Mouse (Mus musculus): ENCODE results near the gene Elf4. TPM values are rescaled to one million over a fixed set of nuclear protein-coding genes. Genes with fewer than 3 reads are reported as not detected.

Elf4 gene
- polyA plus RNA-seq, 1 experiment = 7.0 TPM

- Histone ChIP-seq H3K79me2 (ENCODE audit: control insufficient read depth, insufficient read depth) (no peaks in the 10 kb centered on the region), H3K36me3 (ENCODE audit: control insufficient read depth, insufficient read depth) (no peaks in the 10 kb centered on the region), H3K27me3 (ENCODE audit: control insufficient read depth, insufficient read depth, insufficient read length) (no peaks in the 10 kb centered on the region), H3K4me2 (ENCODE audit: low read depth) (no peak overlapping the region), H3ac (ENCODE audit: control insufficient read depth, insufficient read length) (no peak overlapping the region), H3K4me3 (no peak overlapping the region)
- TF ChIP-seq E2F4 (IDR thresholded peaks at IDR 0.05; ENCODE audit: insufficient read depth) = no peak
- TF ChIP-seq REST (IDR thresholded peaks at IDR 0.05; ENCODE audit: insufficient read depth, insufficient read length) = no peak
- TF ChIP-seq MYOD1 (IDR thresholded peaks at IDR 0.05; ENCODE audit: control insufficient read depth in 1 of 3, insufficient read length in 2 of 3, low read depth in 2 of 3) = no peak
- no peak for TF ChIP-seq CEBPB (IDR thresholded peaks at IDR 0.05; ENCODE audit: insufficient read depth, poor library complexity, severe bottlenecking)
- no peak for TF ChIP-seq MYOG (IDR thresholded peaks at IDR 0.05; ENCODE audit: control insufficient read depth in 1 of 3, insufficient read depth in 1 of 3, insufficient read length in 2 of 3, low read depth in 2 of 3)
- TF ChIP-seq TCF3 (IDR thresholded peaks at IDR 0.05; ENCODE audit: insufficient read length, low read depth) = no peak
- TF ChIP-seq POLR2A (IDR thresholded peaks at IDR 0.05; ENCODE audit: insufficient read length, low read depth) = no peak
- TF ChIP-seq TCF12 (IDR thresholded peaks at IDR 0.05; ENCODE audit: insufficient read depth, poor library complexity, severe bottlenecking) = no peak
These were observed 2.4 kb downstream of the Elf4 start for GRCm38 (mm10) chrX:48460496-48460895.

GRCm38 (mm10) chrX:48456956-48457355 lies 6.0 kb downstream of the Elf4 start:
- no peak overlapping the region for H3K4me2 ChIP-seq (ENCODE audit: low read depth)
- peaks cover 3% of the 10 kb centered on the region for H3K79me2 ChIP-seq (ENCODE audit: control insufficient read depth, insufficient read depth)
- H3K4me3 ChIP-seq = no peak overlapping the region
- H3K36me3 ChIP-seq (ENCODE audit: control insufficient read depth, insufficient read depth) = no peaks in the 10 kb centered on the region
- H3ac ChIP-seq (ENCODE audit: control insufficient read depth, insufficient read length) = no peak overlapping the region
- H3K27me3 ChIP-seq (ENCODE audit: control insufficient read depth, insufficient read depth, insufficient read length) = no peaks in the 10 kb centered on the region
- no peak for TF ChIP-seq MYOG (IDR thresholded peaks at IDR 0.05; ENCODE audit: control insufficient read depth in 1 of 3, insufficient read depth in 1 of 3, insufficient read length in 2 of 3, low read depth in 2 of 3)
- TF ChIP-seq USF1 (IDR thresholded peaks at IDR 0.05; ENCODE audit: low read depth) = no peak
- TF ChIP-seq POLR2AphosphoS2 (IDR thresholded peaks at IDR 0.05; ENCODE audit: insufficient read length, low read depth) = no peak
- TF ChIP-seq MYOD1 (IDR thresholded peaks at IDR 0.05; ENCODE audit: control insufficient read depth in 1 of 3, insufficient read length in 2 of 3, low read depth in 2 of 3) = no peak
- no peak for TF ChIP-seq TCF3 (IDR thresholded peaks at IDR 0.05; ENCODE audit: insufficient read length, low read depth)
- TF ChIP-seq REST (IDR thresholded peaks at IDR 0.05; ENCODE audit: insufficient read depth, insufficient read length) = no peak
- no peak for TF ChIP-seq POLR2A (IDR thresholded peaks at IDR 0.05; ENCODE audit: insufficient read length, low read depth)
- no peak for TF ChIP-seq MAX (IDR thresholded peaks at IDR 0.05; ENCODE audit: low read depth)
- no peak for TF ChIP-seq CEBPB (IDR thresholded peaks at IDR 0.05; ENCODE audit: insufficient read depth, poor library complexity, severe bottlenecking)
- TF ChIP-seq SRF (IDR thresholded peaks at IDR 0.05; ENCODE audit: control insufficient read depth, insufficient read length, low read depth) = no peak

- Histone ChIP-seq H3K27me3 (ENCODE audit: control insufficient read depth, insufficient read depth, insufficient read length) (no peaks in the 10 kb centered on the region), H3K4me3 (peak overlapping the region; percentile 41), H3K36me3 (ENCODE audit: control insufficient read depth, insufficient read depth) (no peaks in the 10 kb centered on the region), H3ac (ENCODE audit: control insufficient read depth, insufficient read length) (peak overlapping the region; percentile 21), H3K79me2 (ENCODE audit: control insufficient read depth, insufficient read depth) (peaks cover 22% of the 10 kb centered on the region), H3K4me2 (ENCODE audit: low read depth) (peak overlapping the region; percentile 60)
- TF ChIP-seq SRF (IDR thresholded peaks at IDR 0.05; ENCODE audit: control insufficient read depth, insufficient read length, low read depth) = no peak
- TF ChIP-seq MAX (IDR thresholded peaks at IDR 0.05; ENCODE audit: low read depth) = no peak
- TF ChIP-seq TCF3 (IDR thresholded peaks at IDR 0.05; ENCODE audit: insufficient read length, low read depth) = no peak
- TF ChIP-seq REST (IDR thresholded peaks at IDR 0.05; ENCODE audit: insufficient read depth, insufficient read length) = no peak
- no peak for TF ChIP-seq CEBPB (IDR thresholded peaks at IDR 0.05; ENCODE audit: insufficient read depth, poor library complexity, severe bottlenecking)
- TF ChIP-seq USF1 (IDR thresholded peaks at IDR 0.05; ENCODE audit: low read depth) = no peak
- TF ChIP-seq POLR2A (IDR thresholded peaks at IDR 0.05; ENCODE audit: insufficient read length, low read depth) = no peak
- no peak for TF ChIP-seq MYOD1 (IDR thresholded peaks at IDR 0.05; ENCODE audit: control insufficient read depth in 1 of 3, insufficient read length in 2 of 3, low read depth in 2 of 3)
- TF ChIP-seq POLR2AphosphoS2 (IDR thresholded peaks at IDR 0.05; ENCODE audit: insufficient read length, low read depth) = no peak
- TF ChIP-seq MYOG (IDR thresholded peaks at IDR 0.05; ENCODE audit: control insufficient read depth in 1 of 3, insufficient read depth in 1 of 3, insufficient read length in 2 of 3, low read depth in 2 of 3) = no peak
- TF ChIP-seq TCF12 (IDR thresholded peaks at IDR 0.05; ENCODE audit: insufficient read depth, poor library complexity, severe bottlenecking) = no peak
- no peak for TF ChIP-seq E2F4 (IDR thresholded peaks at IDR 0.05; ENCODE audit: insufficient read depth)
These were observed 7.9 kb downstream of the Elf4 start for GRCm38 (mm10) chrX:48455018-48455417.

GRCm38 (mm10) chrX:48454495-48454878 lies 8.4 kb downstream of the Elf4 start:
- Histone ChIP-seq H3K27me3 (ENCODE audit: control insufficient read depth, insufficient read depth, insufficient read length) (no peaks in the 10 kb centered on the region), H3K4me3 (peak overlapping the region; percentile 41), H3K4me2 (ENCODE audit: low read depth) (peak overlapping the region; percentile 60), H3K36me3 (ENCODE audit: control insufficient read depth, insufficient read depth) (no peaks in the 10 kb centered on the region), H3ac (ENCODE audit: control insufficient read depth, insufficient read length) (peak overlapping the region; percentile 21), H3K79me2 (ENCODE audit: control insufficient read depth, insufficient read depth) (peaks cover 24% of the 10 kb centered on the region)
- no peak for TF ChIP-seq MYOG (IDR thresholded peaks at IDR 0.05; ENCODE audit: control insufficient read depth in 1 of 3, insufficient read depth in 1 of 3, insufficient read length in 2 of 3, low read depth in 2 of 3)
- no peak for TF ChIP-seq TCF3 (IDR thresholded peaks at IDR 0.05; ENCODE audit: insufficient read length, low read depth)
- no peak for TF ChIP-seq CEBPB (IDR thresholded peaks at IDR 0.05; ENCODE audit: insufficient read depth, poor library complexity, severe bottlenecking)
- TF ChIP-seq TCF12 (IDR thresholded peaks at IDR 0.05; ENCODE audit: insufficient read depth, poor library complexity, severe bottlenecking) = no peak
- no peak for TF ChIP-seq MYOD1 (IDR thresholded peaks at IDR 0.05; ENCODE audit: control insufficient read depth in 1 of 3, insufficient read length in 2 of 3, low read depth in 2 of 3)
- TF ChIP-seq USF1 (IDR thresholded peaks at IDR 0.05; ENCODE audit: low read depth) = no peak
- no peak for TF ChIP-seq REST (IDR thresholded peaks at IDR 0.05; ENCODE audit: insufficient read depth, insufficient read length)
- no peak for TF ChIP-seq POLR2A (IDR thresholded peaks at IDR 0.05; ENCODE audit: insufficient read length, low read depth)
- no peak for TF ChIP-seq SRF (IDR thresholded peaks at IDR 0.05; ENCODE audit: control insufficient read depth, insufficient read length, low read depth)
- TF ChIP-seq E2F4 (IDR thresholded peaks at IDR 0.05; ENCODE audit: insufficient read depth) = no peak
- TF ChIP-seq MAX (IDR thresholded peaks at IDR 0.05; ENCODE audit: low read depth) = no peak
- TF ChIP-seq POLR2AphosphoS2 (IDR thresholded peaks at IDR 0.05; ENCODE audit: insufficient read length, low read depth) = no peak

Measured in myocyte (in vitro differentiated cells).